Mouse (Mus musculus): ENCODE measurements around the gene Vmn1r185. TPM values are rescaled to one million over a fixed set of nuclear protein-coding genes. Genes with fewer than 3 reads are reported as not detected.

Vmn1r185 gene
- not detected in 2 replicates for polyA plus RNA-seq (2015; fragmentation: Nextera tagmentation; extraction: Ambion mirVana)

GRCm38 (mm10) chr7:26618364-26618763, at the start of gene Vmn1r185:
Gene Vmn1r185 (minus strand): TSS chr7:26618464.

Other genes with a start within 250 kb of the Vmn1r185 start
- not detected in 2 replicates for gene Nlrp9c, start 214.8 kb downstream of the Vmn1r185 start, polyA plus RNA-seq (2015; fragmentation: Nextera tagmentation; extraction: Ambion mirVana)
- gene Nlrp4a, start 183.4 kb downstream of the Vmn1r185 start, polyA plus RNA-seq (2015; fragmentation: Nextera tagmentation; extraction: Ambion mirVana) = not detected in 2 replicates
- gene Nlrp9a, start 83.4 kb downstream of the Vmn1r185 start, polyA plus RNA-seq (2015; fragmentation: Nextera tagmentation; extraction: Ambion mirVana) = not detected in 2 replicates
- not detected in 2 replicates for gene Cyp2b23, start 68.0 kb upstream of the Vmn1r185 start, polyA plus RNA-seq (2015; fragmentation: Nextera tagmentation; extraction: Ambion mirVana)
- 0.15 and 0.32 TPM in 2 replicates for gene Cyp2b19, start 138.7 kb upstream of the Vmn1r185 start, polyA plus RNA-seq (2015; fragmentation: Nextera tagmentation; extraction: Ambion mirVana)
- gene Cyp2g1, start 190.4 kb upstream of the Vmn1r185 start, polyA plus RNA-seq (2015; fragmentation: Nextera tagmentation; extraction: Ambion mirVana) = not detected in 2 replicates
- gene Cyp2a5, start 216.8 kb upstream of the Vmn1r185 start, polyA plus RNA-seq (2015; fragmentation: Nextera tagmentation; extraction: Ambion mirVana) = 0.19 TPM in 1 of 2 replicates, not detected in the other

Measured in neural tube, postnatal 0 days (tissue).